In genomic region chr11:54372553-54372952, GRCm38 (mm10) we compare ENCODE assay signal across 51 mouse cellular contexts. TPM values are rescaled to one million over a fixed set of nuclear protein-coding genes. Genes with fewer than 3 reads are reported as not detected.
"Had no signal": no experiment of that assay in that cellular context is flagged by ENCODE, and none has a peak within 500 bp of the region (broad histone marks: within the 10 kb centered on the region; RNA-seq: fewer than 3 reads in every experiment).

No protein-coding gene starts in this region.

- H3K4me1 ChIP-seq: heart, embryonic 12.5 days; heart, embryonic 13.5 days; heart, embryonic 15.5 days; hindbrain, embryonic 10.5 days; hindbrain, embryonic 12.5 days; hindbrain, embryonic 13.5 days; hindbrain, embryonic 15.5 days; intestine, embryonic 15.5 days; kidney, embryonic 15.5 days had no signal

- H3K36me3 ChIP-seq: heart, embryonic 12.5 days; heart, embryonic 13.5 days; heart, embryonic 15.5 days; hindbrain, embryonic 10.5 days; hindbrain, embryonic 12.5 days; hindbrain, embryonic 13.5 days; hindbrain, embryonic 15.5 days; intestine, embryonic 15.5 days; kidney, embryonic 15.5 days had no signal

- ATAC-seq: hindbrain, embryonic 16.5 days; hindbrain, postnatal 0 days; inflammation-experienced regulatory T-cells, adult 6 months; intestine, embryonic 15.5 days; intestine, embryonic 16.5 days; intestine, postnatal 0 days had no signal

- H3K9me3 ChIP-seq: heart, embryonic 12.5 days; heart, embryonic 13.5 days; heart, embryonic 15.5 days; hindbrain, embryonic 10.5 days; hindbrain, embryonic 12.5 days; hindbrain, embryonic 13.5 days; hindbrain, embryonic 15.5 days; intestine, embryonic 15.5 days; kidney, embryonic 15.5 days had no signal

- H3K9ac ChIP-seq: heart, embryonic 12.5 days; heart, embryonic 13.5 days; heart, embryonic 15.5 days; hindbrain, embryonic 12.5 days; hindbrain, embryonic 13.5 days; hindbrain, embryonic 14.5 days; hindbrain, embryonic 15.5 days; intestine, embryonic 15.5 days; kidney, embryonic 15.5 days had no signal

- H3K27me3 ChIP-seq: heart, embryonic 12.5 days; heart, embryonic 13.5 days; heart, embryonic 15.5 days; hindbrain, embryonic 12.5 days; hindbrain, embryonic 13.5 days; hindbrain, embryonic 15.5 days; intestine, embryonic 15.5 days; kidney, embryonic 15.5 days had no signal

- H3K4me3 ChIP-seq: heart, embryonic 12.5 days; heart, embryonic 13.5 days; heart, embryonic 15.5 days; hindbrain, embryonic 10.5 days; hindbrain, embryonic 12.5 days; hindbrain, embryonic 13.5 days; hindbrain, embryonic 15.5 days; intestine, embryonic 15.5 days; kidney, embryonic 15.5 days; layer of hippocampus, adult 2 months; left cerebral cortex, adult 2 months had no signal

- H3K4me2 ChIP-seq: heart, embryonic 11.5 days; heart, embryonic 12.5 days; heart, embryonic 13.5 days; heart, embryonic 15.5 days; hindbrain, embryonic 12.5 days; hindbrain, embryonic 13.5 days; hindbrain, embryonic 14.5 days; hindbrain, embryonic 15.5 days; intestine, embryonic 15.5 days; kidney, embryonic 15.5 days had no signal

- H3K27ac ChIP-seq: heart, embryonic 13.5 days; heart, embryonic 15.5 days; hindbrain, embryonic 10.5 days; hindbrain, embryonic 12.5 days; hindbrain, embryonic 13.5 days; hindbrain, embryonic 14.5 days; hindbrain, embryonic 15.5 days; hindbrain, postnatal 0 days; intestine, embryonic 15.5 days; kidney, embryonic 15.5 days; kidney, postnatal 0 days; layer of hippocampus, adult 2 months; left cerebral cortex, adult 2 months had no signal

- DNase-seq: heart, postnatal 10 days; heart, postnatal 14 days; heart, postnatal 36 days; heart, postnatal 4 days; kidney, adult 11 months; kidney, adult 18-20 months; kidney, adult 2 months; kidney, adult 8-10 months; kidney, adult 9 months; kidney, postnatal 10 days; kidney, postnatal 14 days; kidney, postnatal 25 days; kidney, postnatal 36 days; kidney, postnatal 4 days; layer of hippocampus, adult 9-11 months; layer of hippocampus, postnatal 36 days had no signal

RNA-seq across cellular contexts. Expression of gene Meikin, which starts 2.1 kb away (rescaled TPM):
- total RNA-seq: heart, postnatal 10 days; heart, postnatal 14 days; heart, postnatal 25 days; heart, postnatal 36 days; heart, postnatal 4 days; hematopoietic stem cell, adult 5-6 weeks; hindbrain, postnatal 0 days; layer of hippocampus, adult 18-20 months; layer of hippocampus, adult 2 months; layer of hippocampus, adult 8-10 months; layer of hippocampus, postnatal 10 days; layer of hippocampus, postnatal 14 days; layer of hippocampus, postnatal 25 days; layer of hippocampus, postnatal 36 days; left cerebral cortex, adult 18-20 months; left cerebral cortex, adult 2 months had no signal
- polyA plus RNA-seq: heart, embryonic 11.5 days; heart, embryonic 12.5 days; heart, embryonic 13.5 days; heart, embryonic 14.5 days; heart, embryonic 15.5 days; heart, embryonic 16.5 days; heart, postnatal 0 days; hindbrain, embryonic 10.5 days; hindbrain, embryonic 11.5 days; hindbrain, embryonic 12.5 days; hindbrain, embryonic 13.5 days; hindbrain, embryonic 14.5 days; hindbrain, embryonic 15.5 days; hindbrain, embryonic 16.5 days; hindbrain, postnatal 0 days; inflammation-experienced regulatory T-cells, adult 6 months; intestine, embryonic 14.5 days; intestine, embryonic 15.5 days; intestine, embryonic 16.5 days; intestine, postnatal 0 days; kidney, adult 2 months; kidney, embryonic 14.5 days; kidney, embryonic 15.5 days; kidney, embryonic 16.5 days; kidney, postnatal 0 days; large intestine, adult 2 months had no signal
